Mouse (Mus musculus): ENCODE data around the gene Dqx1. TPM values are rescaled to one million over a fixed set of nuclear protein-coding genes. Genes with fewer than 3 reads are reported as not detected.

The Dqx1 gene
- 0.92 and 0.93 TPM in 2 replicates for polyA plus RNA-seq (2012; rRNA removed)

GRCm38 (mm10) chr6:83057790-83058189 is at the start of gene Dqx1:
Gene Dqx1, plus strand, starts transcription at chr6:83057844.
- 59% methylated on average over 3 of the region's 3 CpGs for WGBS
- no peak within 1 kb of the TSS for H3K4me3 ChIP-seq (replicated peaks; ENCODE audit: insufficient read depth, low read depth, low read length)
- TF ChIP-seq POLR2A (IDR thresholded peaks at IDR 0.05; ENCODE audit: borderline replicate concordance, insufficient read depth, low read length) (no peak), CTCF (IDR thresholded peaks at IDR 0.05; ENCODE audit: borderline replicate concordance, insufficient read depth, low read depth, low read length) (no peak)
- peaks cover 11% of the 10 kb centered on the region for H3K4me1 ChIP-seq (ENCODE audit: control insufficient read depth, insufficient read depth, low read length)
- no peak for DNase-seq
- H3K27ac ChIP-seq (ENCODE audit: insufficient read depth, low read length), result no peak within 1 kb of the TSS
- no peaks in the 10 kb centered on the region for H3K27me3 ChIP-seq (ENCODE audit: control insufficient read depth, insufficient read depth, low read length)

- Histone ChIP-seq H3K4me1 (ENCODE audit: control insufficient read depth, insufficient read depth, low read length) (no peaks in the 10 kb centered on the region), H3K27me3 (ENCODE audit: control insufficient read depth, insufficient read depth, low read length) (no peaks in the 10 kb centered on the region), H3K27ac (ENCODE audit: insufficient read depth, low read length) (no peak overlapping the region), H3K4me3 (replicated peaks; ENCODE audit: insufficient read depth, low read depth, low read length) (no peak overlapping the region)
- DNase-seq, result no peak
- 75% methylated on average over 3 of the region's 3 CpGs for WGBS
- TF ChIP-seq POLR2A (IDR thresholded peaks at IDR 0.05; ENCODE audit: borderline replicate concordance, insufficient read depth, low read length) (no peak), CTCF (IDR thresholded peaks at IDR 0.05; ENCODE audit: borderline replicate concordance, insufficient read depth, low read depth, low read length) (no peak)
These were observed 49.0 kb upstream of the Dqx1 start for GRCm38 (mm10) chr6:83008659-83009058.

GRCm38 (mm10) chr6:83010010-83010409 is 47.6 kb upstream of the Dqx1 start:
- H3K4me1 ChIP-seq (ENCODE audit: control insufficient read depth, insufficient read depth, low read length), result no peaks in the 10 kb centered on the region
- TF ChIP-seq POLR2A (IDR thresholded peaks at IDR 0.05; ENCODE audit: borderline replicate concordance, insufficient read depth, low read length) (no peak), CTCF (IDR thresholded peaks at IDR 0.05; ENCODE audit: borderline replicate concordance, insufficient read depth, low read depth, low read length) (no peak)
- no peaks in the 10 kb centered on the region for H3K27me3 ChIP-seq (ENCODE audit: control insufficient read depth, insufficient read depth, low read length)
- H3K27ac ChIP-seq (ENCODE audit: insufficient read depth, low read length), result no peak overlapping the region
- 64% methylated on average over 7 of the region's 7 CpGs for WGBS
- H3K4me3 ChIP-seq (replicated peaks; ENCODE audit: insufficient read depth, low read depth, low read length), result no peak overlapping the region
- no peak for DNase-seq

GRCm38 (mm10) chr6:83011255-83011654 is 46.4 kb upstream of the Dqx1 start:
- Histone ChIP-seq H3K27ac (ENCODE audit: insufficient read depth, low read length) (no peak overlapping the region), H3K27me3 (ENCODE audit: control insufficient read depth, insufficient read depth, low read length) (no peaks in the 10 kb centered on the region), H3K4me1 (ENCODE audit: control insufficient read depth, insufficient read depth, low read length) (no peaks in the 10 kb centered on the region), H3K4me3 (replicated peaks; ENCODE audit: insufficient read depth, low read depth, low read length) (no peak overlapping the region)
- 80% methylated on average over 7 of the region's 7 CpGs for WGBS
- no peak for DNase-seq
- TF ChIP-seq POLR2A (IDR thresholded peaks at IDR 0.05; ENCODE audit: borderline replicate concordance, insufficient read depth, low read length), result no peak
- TF ChIP-seq CTCF (IDR thresholded peaks at IDR 0.05; ENCODE audit: borderline replicate concordance, insufficient read depth, low read depth, low read length), result no peak

GRCm38 (mm10) chr6:83011756-83012155 is 45.9 kb upstream of the Dqx1 start:
- H3K4me1 ChIP-seq (ENCODE audit: control insufficient read depth, insufficient read depth, low read length), result no peaks in the 10 kb centered on the region
- DNase-seq, result no peak
- TF ChIP-seq POLR2A (IDR thresholded peaks at IDR 0.05; ENCODE audit: borderline replicate concordance, insufficient read depth, low read length), result no peak
- no peak for TF ChIP-seq CTCF (IDR thresholded peaks at IDR 0.05; ENCODE audit: borderline replicate concordance, insufficient read depth, low read depth, low read length)
- H3K4me3 ChIP-seq (replicated peaks; ENCODE audit: insufficient read depth, low read depth, low read length), result no peak overlapping the region
- 78% methylated on average over 6 of the region's 6 CpGs for WGBS
- H3K27ac ChIP-seq (ENCODE audit: insufficient read depth, low read length), result no peak overlapping the region
- no peaks in the 10 kb centered on the region for H3K27me3 ChIP-seq (ENCODE audit: control insufficient read depth, insufficient read depth, low read length)

GRCm38 (mm10) chr6:83013444-83013843 is 44.2 kb upstream of the Dqx1 start:
- Histone ChIP-seq H3K4me1 (ENCODE audit: control insufficient read depth, insufficient read depth, low read length) (no peaks in the 10 kb centered on the region), H3K27ac (ENCODE audit: insufficient read depth, low read length) (no peak overlapping the region), H3K27me3 (ENCODE audit: control insufficient read depth, insufficient read depth, low read length) (no peaks in the 10 kb centered on the region), H3K4me3 (replicated peaks; ENCODE audit: insufficient read depth, low read depth, low read length) (no peak overlapping the region)
- 77% methylated on average over 5 of the region's 5 CpGs for WGBS
- no peak for TF ChIP-seq POLR2A (IDR thresholded peaks at IDR 0.05; ENCODE audit: borderline replicate concordance, insufficient read depth, low read length)
- no peak for TF ChIP-seq CTCF (IDR thresholded peaks at IDR 0.05; ENCODE audit: borderline replicate concordance, insufficient read depth, low read depth, low read length)
- DNase-seq, result no peak

- TF ChIP-seq CTCF (IDR thresholded peaks at IDR 0.05; ENCODE audit: borderline replicate concordance, insufficient read depth, low read depth, low read length), result no peak
- TF ChIP-seq POLR2A (IDR thresholded peaks at IDR 0.05; ENCODE audit: borderline replicate concordance, insufficient read depth, low read length), result no peak
- Histone ChIP-seq H3K27ac (ENCODE audit: insufficient read depth, low read length) (no peak overlapping the region), H3K4me3 (replicated peaks; ENCODE audit: insufficient read depth, low read depth, low read length) (no peak overlapping the region), H3K27me3 (ENCODE audit: control insufficient read depth, insufficient read depth, low read length) (no peaks in the 10 kb centered on the region), H3K4me1 (ENCODE audit: control insufficient read depth, insufficient read depth, low read length) (no peaks in the 10 kb centered on the region)
- 70% methylated on average over 12 of the region's 12 CpGs for WGBS
- no peak for DNase-seq
These were observed 42.9 kb upstream of the Dqx1 start for GRCm38 (mm10) chr6:83014482-83015466.

- Histone ChIP-seq H3K4me3 (replicated peaks; ENCODE audit: insufficient read depth, low read depth, low read length) (no peak overlapping the region), H3K27me3 (ENCODE audit: control insufficient read depth, insufficient read depth, low read length) (no peaks in the 10 kb centered on the region), H3K4me1 (ENCODE audit: control insufficient read depth, insufficient read depth, low read length) (no peaks in the 10 kb centered on the region), H3K27ac (ENCODE audit: insufficient read depth, low read length) (no peak overlapping the region)
- 89% methylated on average over 2 of the region's 2 CpGs for WGBS
- no peak for TF ChIP-seq POLR2A (IDR thresholded peaks at IDR 0.05; ENCODE audit: borderline replicate concordance, insufficient read depth, low read length)
- TF ChIP-seq CTCF (IDR thresholded peaks at IDR 0.05; ENCODE audit: borderline replicate concordance, insufficient read depth, low read depth, low read length), result no peak
- DNase-seq, result no peak
These were observed 41.9 kb upstream of the Dqx1 start for GRCm38 (mm10) chr6:83015749-83016148.

Data from cerebellum, adult 2 months (tissue).